Mouse (Mus musculus) kidney, embryonic 16.5 days (tissue): ENCODE data around the gene Grasp. TPM values are rescaled to one million over a fixed set of nuclear protein-coding genes. Genes with fewer than 3 reads are reported as not detected.

Experiments
- ATAC-seq: fragments of 200-750 bp; cut with Nextera tagmentation; 2 replicates; pipeline ENCODE4 v1.8.0; 2017; ENCODE audit warnings: moderate TSS enrichment; ENCODE audit not compliant: low FRiP score, low TSS enrichment
- H3K27ac ChIP-seq: fragments of 300-500 bp; sonication (generic); 2 replicates; pipeline ENCODE4 v1.5.1; 2014; ENCODE audit warnings: low read length
- H3K27me3 ChIP-seq: fragments of 300-500 bp; sonication (generic); 2 replicates; pipeline ENCODE4 v1.6.1; 2014; ENCODE audit warnings: low read length, control low read depth, mixed read lengths; ENCODE audit not compliant: insufficient read depth
- H3K36me3 ChIP-seq: fragments of 300-500 bp; sonication (generic); 2 replicates; pipeline ENCODE4 v1.6.1; 2014; ENCODE audit warnings: low read length, control low read depth, mixed read lengths; ENCODE audit not compliant: insufficient read depth
- H3K4me1 ChIP-seq: fragments of 300-500 bp; sonication (generic); 2 replicates; pipeline ENCODE4 v1.6.1; 2014; ENCODE audit warnings: low read length, control low read depth, mixed read lengths; ENCODE audit not compliant: insufficient read depth
- H3K4me2 ChIP-seq: fragments of 300-500 bp; sonication (generic); replicated peaks from 2 replicates; pipeline ENCODE4 v1.6.1; 2014; ENCODE audit warnings: low read depth, low read length
- H3K4me3 ChIP-seq: fragments of 300-500 bp; sonication (generic); 2 replicates; pipeline ENCODE4 v1.5.1; 2014; ENCODE audit warnings: mild to moderate bottlenecking, low read length
- H3K9ac ChIP-seq: fragments of 300-500 bp; sonication (generic); replicated peaks from 2 replicates; pipeline ENCODE4 v1.6.1; 2014; ENCODE audit warnings: low read length
- H3K9me3 ChIP-seq: fragments of 300-500 bp; sonication (generic); 2 replicates; pipeline ENCODE4 v1.6.1; 2016; ENCODE audit warnings: low read length, control low read depth
- WGBS: fragments of 180-500 bp; shearing (Covaris S2); extraction: QIAGEN DNeasy Blood & Tissue Kit; methylation state at CpG from one replicate; pipeline ENCODE4 v1.1.7; 2014; 5-methylcytosine and 5-hydroxymethylcytosine counted together
- polyA plus RNA-seq: library from polyadenylated mRNA; unstranded; fragments of >200 nt; fragmentation: Nextera tagmentation; extraction: Ambion mirVana; gene quantifications from 2 replicates; pipeline ENCODE4 v1.2.1, GENCODE M21; 2015

Gene Grasp
- polyA plus RNA-seq, 1 experiment from 2014 or later, result 3.2 TPM

- Histone ChIP-seq H3K9me3 (no peaks in the 10 kb centered on the region), H3K27me3 (no peaks in the 10 kb centered on the region), H3K9ac (no peak overlapping the region), H3K36me3 (no peaks in the 10 kb centered on the region), H3K27ac (peak overlapping the region; percentile 22), H3K4me3 (no peak overlapping the region), H3K4me1 (peaks cover 27% of the 10 kb centered on the region), H3K4me2 (no peak overlapping the region)
- 68% methylated on average over 5 of the region's 5 CpGs for WGBS
- ATAC-seq, result no peak
Observed at GRCm38 (mm10) chr15:101262502-101262901, 38.5 kb downstream of the Grasp start.

GRCm38 (mm10) chr15:101266132-101266963 lies 42.4 kb downstream of the Grasp start:
- Histone ChIP-seq H3K4me1 (peaks cover 18% of the 10 kb centered on the region), H3K4me2 (peak overlapping the region; percentile 91), H3K4me3 (peak overlapping the region; percentile 57), H3K27ac (peak overlapping the region; percentile 69), H3K9ac (peak overlapping the region; percentile 63), H3K9me3 (no peaks in the 10 kb centered on the region), H3K27me3 (no peaks in the 10 kb centered on the region), H3K36me3 (peaks cover 8% of the 10 kb centered on the region; the same call in 1 of the 2 replicates)
- WGBS, result under 1% methylated on average over 48 of the region's 57 CpGs
- peak; percentile 91 for ATAC-seq

GRCm38 (mm10) chr15:101267053-101268032 lies 43.4 kb downstream of the Grasp start:
- WGBS, result 3% methylated on average over 25 of the region's 25 CpGs
- H3K9me3 ChIP-seq, result no peaks in the 10 kb centered on the region
- ATAC-seq, result peak; percentile 58
- peak overlapping the region; percentile 56 for H3K27ac ChIP-seq
- H3K4me1 ChIP-seq, result peaks cover 16% of the 10 kb centered on the region
- H3K9ac ChIP-seq, result peak overlapping the region; percentile 63
- H3K4me3 ChIP-seq, result peak overlapping the region; percentile 57
- H3K4me2 ChIP-seq, result peak overlapping the region; percentile 91
- no peaks in the 10 kb centered on the region for H3K27me3 ChIP-seq
- peaks cover 8% of the 10 kb centered on the region for H3K36me3 ChIP-seq

GRCm38 (mm10) chr15:101270101-101270820 lies 46.3 kb downstream of the Grasp start:
- Histone ChIP-seq H3K9me3 (no peaks in the 10 kb centered on the region), H3K9ac (no peak overlapping the region), H3K4me3 (no peak overlapping the region), H3K4me1 (peaks cover 16% of the 10 kb centered on the region), H3K4me2 (no peak overlapping the region), H3K36me3 (peaks cover 23% of the 10 kb centered on the region), H3K27me3 (no peaks in the 10 kb centered on the region), H3K27ac (no peak overlapping the region)
- ATAC-seq, result no peak
- WGBS, result 82% methylated on average over 29 of the region's 29 CpGs

- Histone ChIP-seq H3K27me3 (no peaks in the 10 kb centered on the region), H3K9ac (no peak overlapping the region), H3K36me3 (peaks cover 23% of the 10 kb centered on the region), H3K9me3 (no peaks in the 10 kb centered on the region), H3K4me1 (peaks cover 10% of the 10 kb centered on the region), H3K4me3 (no peak overlapping the region), H3K27ac (no peak overlapping the region), H3K4me2 (no peak overlapping the region)
- 82% methylated on average over 3 of the region's 3 CpGs for WGBS
- ATAC-seq, result no peak
Observed at GRCm38 (mm10) chr15:101271107-101271506, 47.1 kb downstream of the Grasp start.

GRCm38 (mm10) chr15:101271513-101271912 lies 47.5 kb downstream of the Grasp start:
- no peak overlapping the region for H3K4me2 ChIP-seq
- H3K4me1 ChIP-seq, result peaks cover 8% of the 10 kb centered on the region; the same call in 1 of the 2 replicates
- H3K4me3 ChIP-seq, result no peak overlapping the region
- no peaks in the 10 kb centered on the region for H3K9me3 ChIP-seq
- no peaks in the 10 kb centered on the region for H3K27me3 ChIP-seq
- H3K36me3 ChIP-seq, result peaks cover 23% of the 10 kb centered on the region
- H3K27ac ChIP-seq, result no peak overlapping the region
- whole genome bisulfite sequencing, result 90% methylated on average over 15 of the region's 15 CpGs
- H3K9ac ChIP-seq, result no peak overlapping the region
- no peak for ATAC-seq

- Histone ChIP-seq H3K4me2 (no peak overlapping the region), H3K4me3 (no peak overlapping the region), H3K9me3 (no peaks in the 10 kb centered on the region), H3K27me3 (no peaks in the 10 kb centered on the region), H3K4me1 (peaks cover 6% of the 10 kb centered on the region; the same call in 1 of the 2 replicates), H3K36me3 (peaks cover 23% of the 10 kb centered on the region), H3K9ac (no peak overlapping the region), H3K27ac (no peak overlapping the region)
- no peak for ATAC-seq
- WGBS, result 60% methylated on average over 6 of the region's 6 CpGs
Observed at GRCm38 (mm10) chr15:101274380-101274779, 50.4 kb downstream of the Grasp start.

- peaks cover 6% of the 10 kb centered on the region; the same call in 1 of the 2 replicates for H3K4me1 ChIP-seq
- H3K27ac ChIP-seq, result no peak overlapping the region
- H3K4me3 ChIP-seq, result no peak overlapping the region
- no peaks in the 10 kb centered on the region for H3K9me3 ChIP-seq
- no peak for ATAC-seq
- H3K36me3 ChIP-seq, result peaks cover 15% of the 10 kb centered on the region; the same call in 1 of the 2 replicates
- H3K4me2 ChIP-seq, result no peak overlapping the region
- no peaks in the 10 kb centered on the region for H3K27me3 ChIP-seq
- WGBS, result 69% methylated on average over 11 of the region's 11 CpGs
- no peak overlapping the region for H3K9ac ChIP-seq
Observed at GRCm38 (mm10) chr15:101277351-101277899, 53.4 kb downstream of the Grasp start.

GRCm38 (mm10) chr15:101278589-101278988 lies 54.6 kb downstream of the Grasp start:
- Histone ChIP-seq H3K27ac (no peak overlapping the region), H3K4me3 (no peak overlapping the region), H3K9ac (no peak overlapping the region), H3K27me3 (no peaks in the 10 kb centered on the region), H3K4me2 (no peak overlapping the region), H3K9me3 (no peaks in the 10 kb centered on the region), H3K4me1 (peaks cover 6% of the 10 kb centered on the region; the same call in 1 of the 2 replicates), H3K36me3 (peaks cover 6% of the 10 kb centered on the region; the same call in 1 of the 2 replicates)
- ATAC-seq, result no peak
- WGBS, result 28% methylated on average over 5 of the region's 5 CpGs
